Mouse (Mus musculus): ENCODE data around the gene Stpg4. TPM values are rescaled to one million over a fixed set of nuclear protein-coding genes. Genes with fewer than 3 reads are reported as not detected.

Gene Stpg4
- total and polyA plus RNA-seq, 2 experiments from 2014 or later: not detected

GRCm38 (mm10) chr17:87471661-87472060 lies 44.1 kb upstream of the Stpg4 start:
- H3K4me2 ChIP-seq (ENCODE audit: low read depth, low read length): no peak overlapping the region
- no peak for ATAC-seq (ENCODE audit: insufficient read depth, low read depth)

GRCm38 (mm10) chr17:87470797-87471196 lies 43.3 kb upstream of the Stpg4 start:
- no peak overlapping the region for H3K27ac ChIP-seq (ENCODE audit: low read depth)

More at GRCm38 (mm10) chr17:87471661-87472060, 44.1 kb upstream of the Stpg4 start:
- Histone ChIP-seq H3K36me3 (replicated peaks; ENCODE audit: control insufficient read depth, insufficient read depth, low read length) (no peaks in the 10 kb centered on the region), H3K27me3 (ENCODE audit: control insufficient read depth, insufficient read depth, low read length) (no peaks in the 10 kb centered on the region), H3K4me1 (ENCODE audit: control insufficient read depth, insufficient read depth) (peaks cover 13% of the 10 kb centered on the region), H3K9ac (replicated peaks; ENCODE audit: low read depth, low read length) (no peak overlapping the region), H3K4me3 (ENCODE audit: low read depth, low read length) (no peak overlapping the region), H3K9me3 (replicated peaks; ENCODE audit: control insufficient read depth, low read length) (no peaks in the 10 kb centered on the region), H3K27ac (ENCODE audit: low read depth) (no peak overlapping the region)
- TF ChIP-seq CTCF (IDR thresholded peaks at IDR 0.05; ENCODE audit: low read depth) (no peak), EP300 (IDR thresholded peaks at IDR 0.05; ENCODE audit: low read depth) (no peak)
- no peak for DNase-seq (ENCODE audit: low spot score)
- WGBS: 74% methylated on average over 6 of the region's 6 CpGs

GRCm38 (mm10) chr17:87470282-87470681 lies 42.7 kb upstream of the Stpg4 start:
- DNase-seq (ENCODE audit: low spot score): no peak

More at GRCm38 (mm10) chr17:87470797-87471196, 43.3 kb upstream of the Stpg4 start:
- DNase-seq (ENCODE audit: low spot score) (no peak), ATAC-seq (ENCODE audit: insufficient read depth, low read depth) (no peak)
- peaks cover 13% of the 10 kb centered on the region for H3K4me1 ChIP-seq (ENCODE audit: control insufficient read depth, insufficient read depth)
- H3K36me3 ChIP-seq (replicated peaks; ENCODE audit: control insufficient read depth, insufficient read depth, low read length): no peaks in the 10 kb centered on the region
- H3K4me2 ChIP-seq (ENCODE audit: low read depth, low read length): no peak overlapping the region
- no peaks in the 10 kb centered on the region for H3K27me3 ChIP-seq (ENCODE audit: control insufficient read depth, insufficient read depth, low read length)
- H3K9me3 ChIP-seq (replicated peaks; ENCODE audit: control insufficient read depth, low read length): no peaks in the 10 kb centered on the region
- no peak overlapping the region for H3K4me3 ChIP-seq (ENCODE audit: low read depth, low read length)
- TF ChIP-seq CTCF (IDR thresholded peaks at IDR 0.05; ENCODE audit: low read depth) (no peak), EP300 (IDR thresholded peaks at IDR 0.05; ENCODE audit: low read depth) (no peak)
- no peak overlapping the region for H3K9ac ChIP-seq (replicated peaks; ENCODE audit: low read depth, low read length)
- 38% methylated on average over 8 of the region's 8 CpGs for WGBS

GRCm38 (mm10) chr17:87469428-87469827 lies 41.9 kb upstream of the Stpg4 start:
- WGBS: 63% methylated on average over 8 of the region's 8 CpGs
- no peak for TF ChIP-seq CTCF (IDR thresholded peaks at IDR 0.05; ENCODE audit: low read depth)
- Histone ChIP-seq H3K4me2 (ENCODE audit: low read depth, low read length) (no peak overlapping the region), H3K9ac (replicated peaks; ENCODE audit: low read depth, low read length) (no peak overlapping the region), H3K4me3 (ENCODE audit: low read depth, low read length) (no peak overlapping the region), H3K27ac (ENCODE audit: low read depth) (no peak overlapping the region), H3K27me3 (ENCODE audit: control insufficient read depth, insufficient read depth, low read length) (no peaks in the 10 kb centered on the region), H3K4me1 (ENCODE audit: control insufficient read depth, insufficient read depth) (peaks cover 12% of the 10 kb centered on the region), H3K9me3 (replicated peaks; ENCODE audit: control insufficient read depth, low read length) (no peaks in the 10 kb centered on the region), H3K36me3 (replicated peaks; ENCODE audit: control insufficient read depth, insufficient read depth, low read length) (no peaks in the 10 kb centered on the region)
- no peak for ATAC-seq (ENCODE audit: insufficient read depth, low read depth)
- DNase-seq (ENCODE audit: low spot score): no peak

More at GRCm38 (mm10) chr17:87470282-87470681, 42.7 kb upstream of the Stpg4 start:
- Histone ChIP-seq H3K27me3 (ENCODE audit: control insufficient read depth, insufficient read depth, low read length) (no peaks in the 10 kb centered on the region), H3K27ac (ENCODE audit: low read depth) (no peak overlapping the region), H3K4me1 (ENCODE audit: control insufficient read depth, insufficient read depth) (peaks cover 13% of the 10 kb centered on the region), H3K36me3 (replicated peaks; ENCODE audit: control insufficient read depth, insufficient read depth, low read length) (no peaks in the 10 kb centered on the region), H3K9ac (replicated peaks; ENCODE audit: low read depth, low read length) (no peak overlapping the region), H3K4me3 (ENCODE audit: low read depth, low read length) (no peak overlapping the region), H3K9me3 (replicated peaks; ENCODE audit: control insufficient read depth, low read length) (no peaks in the 10 kb centered on the region), H3K4me2 (ENCODE audit: low read depth, low read length) (no peak overlapping the region)
- 65% methylated on average over 8 of the region's 8 CpGs for WGBS
- TF ChIP-seq EP300 (IDR thresholded peaks at IDR 0.05; ENCODE audit: low read depth): no peak
- TF ChIP-seq CTCF (IDR thresholded peaks at IDR 0.05; ENCODE audit: low read depth): no peak
- ATAC-seq (ENCODE audit: insufficient read depth, low read depth): no peak

DNA sequence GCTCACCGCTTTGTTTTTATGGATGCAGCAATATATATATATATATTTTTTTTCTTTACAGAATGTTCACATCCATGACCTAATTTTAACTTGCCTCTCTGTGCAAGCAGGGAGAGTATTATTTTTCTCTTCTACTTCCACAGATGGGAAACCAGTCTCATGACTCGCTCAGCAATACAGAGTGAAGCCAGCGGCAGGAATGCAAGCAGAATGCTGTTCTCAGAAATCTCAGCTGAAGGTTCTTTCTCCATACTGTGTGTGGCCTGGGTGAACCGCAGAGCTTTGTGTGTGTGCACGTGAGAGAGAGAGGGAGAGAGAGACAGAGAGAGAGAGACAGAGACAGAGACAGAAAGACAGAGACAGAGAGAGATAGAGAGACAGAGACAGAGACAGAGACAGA lies 41.1 kb upstream of the Stpg4 start:
- H3K36me3 ChIP-seq (replicated peaks; ENCODE audit: control insufficient read depth, insufficient read depth, low read length): no peaks in the 10 kb centered on the region
- no peaks in the 10 kb centered on the region for H3K9me3 ChIP-seq (replicated peaks; ENCODE audit: control insufficient read depth, low read length)
- no peak for ATAC-seq (ENCODE audit: insufficient read depth, low read depth)
- no peaks in the 10 kb centered on the region for H3K27me3 ChIP-seq (ENCODE audit: control insufficient read depth, insufficient read depth, low read length)
- no peak overlapping the region for H3K4me3 ChIP-seq (ENCODE audit: low read depth, low read length)
- DNase-seq (ENCODE audit: low spot score): no peak
- no peak overlapping the region for H3K27ac ChIP-seq (ENCODE audit: low read depth)
- WGBS: 69% methylated on average over 5 of the region's 5 CpGs
- no peak overlapping the region for H3K9ac ChIP-seq (replicated peaks; ENCODE audit: low read depth, low read length)
- peaks cover 4% of the 10 kb centered on the region for H3K4me1 ChIP-seq (ENCODE audit: control insufficient read depth, insufficient read depth)
- TF ChIP-seq EP300 (IDR thresholded peaks at IDR 0.05; ENCODE audit: low read depth) (no peak), CTCF (IDR thresholded peaks at IDR 0.05; ENCODE audit: low read depth) (no peak)
- H3K4me2 ChIP-seq (ENCODE audit: low read depth, low read length): no peak overlapping the region

- no peak overlapping the region for H3K4me3 ChIP-seq (ENCODE audit: low read depth, low read length)
- no peak overlapping the region for H3K4me2 ChIP-seq (ENCODE audit: low read depth, low read length)
- H3K9ac ChIP-seq (replicated peaks; ENCODE audit: low read depth, low read length): no peak overlapping the region
- TF ChIP-seq EP300 (IDR thresholded peaks at IDR 0.05; ENCODE audit: low read depth) (no peak), CTCF (IDR thresholded peaks at IDR 0.05; ENCODE audit: low read depth) (peak; percentile 43)
- peaks cover 18% of the 10 kb centered on the region for H3K4me1 ChIP-seq (ENCODE audit: control insufficient read depth, insufficient read depth)
- H3K9me3 ChIP-seq (replicated peaks; ENCODE audit: control insufficient read depth, low read length): no peaks in the 10 kb centered on the region
- no peaks in the 10 kb centered on the region for H3K27me3 ChIP-seq (ENCODE audit: control insufficient read depth, insufficient read depth, low read length)
- H3K27ac ChIP-seq (ENCODE audit: low read depth): no peak overlapping the region
- DNase-seq (ENCODE audit: low spot score) (no peak), ATAC-seq (ENCODE audit: insufficient read depth, low read depth) (no peak)
- H3K36me3 ChIP-seq (replicated peaks; ENCODE audit: control insufficient read depth, insufficient read depth, low read length): no peaks in the 10 kb centered on the region
- 50% methylated on average over 3 of the region's 3 CpGs for WGBS
These were observed 34.0 kb upstream of the Stpg4 start for GRCm38 (mm10) chr17:87461499-87461896.
